Mouse (Mus musculus) kidney, postnatal 4 days (tissue): ENCODE results near the gene Fam136a.
A peak's percentile ranks its signal among the peaks of the same experiment; 100 is the strongest.

Experiments used
- DNase-seq, 2 experiments: peaks; one replicate each; pipeline ENCODE4 v3.0.0; 2021; ENCODE audit warnings: mixed read lengths in 2 of 2

Gene Fam136a

GRCm38 (mm10) chr6:86398986-86399385 is 33.5 kb downstream of the Fam136a start:
- no peak for DNase-seq

GRCm38 (mm10) chr6:86399995-86400394 is 34.5 kb downstream of the Fam136a start:
- DNase-seq: no peak

GRCm38 (mm10) chr6:86400972-86401371 is 35.5 kb downstream of the Fam136a start:
- peak; percentile 83 to 88 for DNase-seq

- DNase-seq: no peak
These were observed 37.5 kb downstream of the Fam136a start for GRCm38 (mm10) chr6:86402681-86403607.

GRCm38 (mm10) chr6:86403728-86404099 is 38.3 kb downstream of the Fam136a start:
- DNase-seq: peak; percentile 90

GRCm38 (mm10) chr6:86404100-86404861 is 38.8 kb downstream of the Fam136a start, which contains the start of gene Tia1:
Tia1 (plus strand) TSS chr6:86404219.
- peak; percentile 97 to 99 for DNase-seq

GRCm38 (mm10) chr6:86404996-86405395 is 39.5 kb downstream of the Fam136a start:
- DNase-seq: no peak

GRCm38 (mm10) chr6:86406306-86406705 is 40.9 kb downstream of the Fam136a start:
- DNase-seq: no peak

GRCm38 (mm10) chr6:86418711-86419110 is 53.3 kb downstream of the Fam136a start:
- DNase-seq: no peak

GRCm38 (mm10) chr6:86419239-86419638 is 53.8 kb downstream of the Fam136a start:
- DNase-seq: no peak
